Mouse (Mus musculus): ENCODE measurements around the gene Tmem95.
A peak's percentile ranks its signal among the peaks of the same experiment; 100 is the strongest.
"Not testable (repeated sequence)": the region's sequence is repeated elsewhere in the genome, so short reads cannot be mapped to it uniquely, and the experiment has no call there.

Tmem95 gene

DNA sequence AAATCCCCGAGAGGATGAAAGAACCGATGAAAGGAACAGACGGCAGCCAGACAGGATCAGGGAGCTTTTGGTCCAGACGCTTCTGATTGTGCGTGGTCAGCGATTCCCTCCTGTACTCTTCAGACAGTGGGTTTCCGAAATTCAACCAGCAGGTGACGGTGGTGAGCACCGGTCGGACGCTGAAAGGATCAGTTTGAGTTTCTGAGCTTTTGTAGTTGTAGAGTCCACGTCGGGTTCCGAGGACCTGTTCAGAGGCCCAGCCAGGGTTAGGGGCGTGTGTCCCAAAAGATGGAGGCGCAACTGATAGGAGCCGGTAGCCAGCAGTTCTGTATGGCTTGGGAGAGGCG lies 2.7 kb upstream of the Tmem95 start:
- DNase-seq (ENCODE audit: low read depth), result peak; percentile 83

DNA sequence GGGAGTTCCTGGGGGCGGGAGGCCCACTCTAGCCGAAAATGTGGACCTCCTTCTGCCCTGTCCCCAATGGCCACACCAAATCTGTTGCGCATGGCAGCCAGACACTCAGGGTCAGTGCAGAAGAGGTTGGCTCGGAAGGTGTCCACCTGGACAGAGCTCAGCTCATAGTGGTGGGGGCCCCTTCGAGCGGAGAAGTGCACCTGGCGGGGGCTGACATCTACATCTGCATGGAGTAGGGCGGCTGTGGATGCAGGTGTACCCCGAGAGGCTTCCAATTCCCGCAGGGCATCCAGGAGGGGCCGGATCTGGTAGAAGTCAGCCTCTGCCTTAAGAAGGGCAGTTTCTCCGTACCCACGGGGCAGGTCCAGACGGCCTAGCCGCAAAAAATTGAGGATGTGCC lies 1.9 kb upstream of the Tmem95 start:
- no peak for DNase-seq (ENCODE audit: low read depth)

DNA sequence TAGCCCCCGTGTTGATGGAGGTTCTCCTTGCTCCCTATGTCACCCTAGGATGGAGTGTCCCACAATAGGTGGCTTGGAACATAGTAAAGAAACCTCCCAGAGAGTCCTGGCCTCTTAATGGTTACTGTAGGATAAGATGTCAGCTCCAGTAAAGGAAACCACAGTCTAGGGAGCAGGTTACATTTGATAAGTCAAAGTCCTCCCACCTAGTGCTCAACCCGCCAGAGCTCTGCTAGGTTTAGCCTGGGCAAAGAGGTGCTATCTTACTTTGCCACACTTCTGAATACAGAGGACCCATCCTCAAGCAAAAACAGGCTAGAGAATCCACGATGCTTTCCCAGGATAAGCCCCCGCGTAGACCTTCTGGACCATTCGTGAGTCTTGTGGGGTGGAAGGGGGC lies 1.1 kb upstream of the Tmem95 start:
- no peak for DNase-seq (ENCODE audit: low read depth)

DNA sequence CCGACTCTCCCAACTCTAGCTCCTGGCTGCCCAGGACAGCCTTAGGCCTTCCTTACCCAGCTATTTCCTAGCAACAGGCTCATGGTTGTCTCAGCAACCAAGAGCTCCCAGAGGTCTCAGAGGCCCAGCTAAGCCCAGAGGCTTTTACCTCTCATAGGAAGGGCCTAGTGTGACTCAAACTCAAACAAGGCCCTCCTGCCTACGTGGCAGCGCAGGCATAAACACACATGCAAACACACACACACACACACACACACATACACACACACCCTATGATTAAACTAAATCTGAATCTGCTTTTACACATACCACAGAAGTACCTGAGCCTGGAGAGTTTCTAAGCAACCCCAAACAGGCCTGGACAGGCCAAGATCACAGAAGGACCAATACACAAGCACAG lies 581 bp upstream of the Tmem95 start:
- no peak for DNase-seq (ENCODE audit: low read depth)

DNA sequence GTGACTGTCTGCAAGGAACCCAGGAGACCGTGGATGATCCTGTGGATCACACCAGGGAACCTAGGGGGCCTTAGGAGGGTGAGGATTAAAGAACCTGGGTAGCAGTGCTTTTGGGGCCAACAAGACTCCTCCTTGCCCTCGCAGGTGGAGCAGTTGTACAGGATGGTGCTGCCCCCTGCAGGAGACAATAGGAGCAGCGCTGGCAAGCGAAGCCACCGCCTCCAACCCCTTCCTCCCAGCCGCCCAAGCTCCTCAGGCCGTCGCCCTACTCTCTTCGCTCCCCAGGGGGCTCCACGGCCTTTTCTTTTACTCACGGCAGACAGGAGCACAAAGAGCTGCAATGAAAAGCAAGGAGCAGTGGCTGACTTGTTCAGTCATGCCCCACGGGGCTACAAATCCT lies 951 bp downstream of the Tmem95 start:
- peak; percentile 94 for DNase-seq (ENCODE audit: low read depth)

DNA sequence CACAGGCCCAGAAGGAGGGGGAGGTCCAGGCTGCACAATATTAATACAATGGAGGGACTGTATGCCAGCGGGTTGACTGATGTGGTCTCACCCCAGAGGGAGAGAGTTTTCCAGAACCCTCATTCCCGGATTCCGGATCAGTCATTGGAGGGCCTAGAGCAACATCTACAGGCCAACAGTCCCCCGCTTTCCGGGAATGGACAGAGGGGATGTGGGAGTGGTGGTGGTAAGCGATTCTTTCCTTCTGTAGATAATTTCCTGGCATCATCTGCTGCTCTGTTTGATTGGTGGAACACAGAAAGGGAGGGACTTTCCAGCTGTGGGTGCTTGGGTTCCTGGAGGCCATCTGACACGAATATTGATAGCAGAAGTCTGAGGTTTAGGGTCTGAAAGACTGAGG lies 1.6 kb downstream of the Tmem95 start:
- peak; percentile 85 for DNase-seq (ENCODE audit: low read depth)

DNA sequence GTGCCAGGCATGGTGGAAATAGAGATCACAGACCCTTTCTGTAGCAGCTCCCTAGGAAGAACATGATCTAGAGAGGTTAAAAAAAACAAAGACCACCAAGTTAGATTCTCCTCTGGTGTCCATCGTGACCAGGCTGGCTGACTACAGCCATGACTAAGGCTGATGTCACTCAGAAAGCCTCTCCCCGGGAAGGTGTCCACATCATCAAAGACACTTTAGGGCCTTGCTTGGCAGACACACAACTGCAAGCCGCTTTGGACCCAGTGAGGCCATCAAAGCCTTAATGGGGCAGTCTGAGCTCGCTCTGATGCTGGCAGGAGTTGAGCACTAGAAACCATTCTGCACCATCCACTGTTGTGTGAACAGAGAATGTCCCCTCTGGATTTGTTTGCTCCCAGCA lies 5.4 kb downstream of the Tmem95 start:
- DNase-seq (ENCODE audit: low read depth), result no peak

DNA sequence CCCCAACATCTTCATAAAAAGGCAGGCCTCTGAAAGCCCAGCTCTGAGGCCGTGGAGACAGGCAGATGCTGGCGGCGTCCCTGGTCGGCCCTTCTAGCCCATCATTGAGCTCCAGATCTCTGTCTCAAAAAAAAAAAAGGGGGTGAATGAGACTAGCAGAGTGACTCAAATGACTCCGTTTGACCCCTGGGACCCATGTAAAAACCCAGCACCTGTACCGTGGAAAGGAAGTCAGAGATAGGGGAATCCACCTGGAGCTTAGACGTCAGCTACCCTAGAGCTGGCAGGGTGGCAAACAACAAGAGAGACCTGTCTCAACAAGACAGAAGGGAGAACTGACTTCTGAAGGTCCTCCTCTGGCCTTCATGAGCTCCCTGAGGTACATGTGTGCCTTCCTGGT lies 6.0 kb downstream of the Tmem95 start:
- no peak for DNase-seq (ENCODE audit: low read depth)

DNA sequence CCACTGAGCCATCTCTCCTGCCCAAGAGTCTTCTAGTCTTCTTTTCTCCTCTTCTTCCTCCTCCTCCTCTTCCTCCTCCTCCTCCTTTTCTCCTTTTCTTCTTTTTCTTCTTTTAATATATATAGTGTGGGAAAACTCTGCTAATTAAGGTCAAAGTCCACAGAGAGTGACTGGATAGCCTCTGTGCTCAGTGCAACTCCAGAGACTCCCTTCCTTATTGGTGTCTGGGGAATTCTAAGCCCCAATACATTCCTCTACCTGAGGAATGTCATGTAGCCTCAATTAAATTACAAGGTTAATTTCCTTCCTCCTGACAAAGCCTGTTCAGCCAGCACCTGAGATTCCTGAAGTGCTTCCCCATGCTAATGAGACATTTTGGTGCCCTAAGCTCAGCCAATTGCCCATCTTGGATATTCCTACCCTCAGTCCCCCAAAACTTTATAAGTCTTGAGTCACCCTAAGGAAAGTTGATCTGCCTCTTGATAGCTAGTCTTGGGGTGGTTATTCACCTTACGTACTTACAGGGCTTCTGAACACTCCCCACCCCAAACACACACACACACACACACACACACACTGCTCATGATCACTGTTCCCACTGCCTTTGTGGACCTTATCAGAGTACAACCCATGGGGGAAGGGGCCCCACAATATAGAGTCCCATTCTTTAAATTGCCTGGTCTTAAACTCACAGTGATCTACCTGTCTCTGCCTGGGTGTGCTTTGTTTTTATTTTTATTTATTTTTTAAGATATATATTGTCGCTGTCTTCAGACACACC lies 7.3 kb downstream of the Tmem95 start:
- no peak for DNase-seq (ENCODE audit: low read depth)

DNA sequence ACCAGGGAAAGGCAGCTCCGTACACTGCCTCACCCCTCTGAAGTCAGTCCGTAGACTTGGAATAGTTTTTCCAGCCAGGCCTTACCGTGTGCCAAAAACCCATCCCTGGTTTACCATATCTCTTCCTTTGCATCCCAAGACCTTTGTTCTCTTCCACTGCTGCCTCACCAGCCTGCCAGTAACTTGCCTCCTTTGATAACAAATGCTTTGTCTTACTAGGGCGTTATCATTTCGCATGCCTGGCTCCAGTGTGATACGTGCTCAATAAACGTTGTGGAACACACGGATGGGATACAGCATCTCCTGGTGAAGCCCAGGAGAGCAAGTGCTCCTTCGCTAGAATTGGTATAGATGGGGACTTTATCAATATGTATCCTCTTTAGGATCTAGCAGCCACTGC lies 10.5 kb downstream of the Tmem95 start:
- no peak for DNase-seq (ENCODE audit: low read depth)

DNA sequence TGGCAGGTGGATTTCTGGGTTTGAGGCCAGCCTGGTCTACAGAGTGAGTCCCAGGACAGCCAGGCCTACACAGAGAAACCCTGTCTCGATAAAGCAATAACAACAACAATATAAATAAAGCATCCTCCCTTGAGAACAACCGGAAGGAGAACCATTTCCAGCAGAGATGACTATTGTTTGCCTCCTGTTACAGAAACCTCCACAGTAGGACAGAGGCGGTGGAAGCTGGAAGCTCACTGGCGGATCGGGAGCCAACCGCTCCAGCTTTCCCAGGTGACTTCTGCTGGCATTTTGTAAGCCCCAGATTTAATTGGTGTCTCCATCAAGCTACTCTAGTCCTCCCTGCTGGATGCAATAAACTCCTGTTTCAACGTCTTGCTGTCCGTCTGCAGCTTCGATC lies 12.3 kb downstream of the Tmem95 start:
- DNase-seq (ENCODE audit: low read depth), result no peak

DNA sequence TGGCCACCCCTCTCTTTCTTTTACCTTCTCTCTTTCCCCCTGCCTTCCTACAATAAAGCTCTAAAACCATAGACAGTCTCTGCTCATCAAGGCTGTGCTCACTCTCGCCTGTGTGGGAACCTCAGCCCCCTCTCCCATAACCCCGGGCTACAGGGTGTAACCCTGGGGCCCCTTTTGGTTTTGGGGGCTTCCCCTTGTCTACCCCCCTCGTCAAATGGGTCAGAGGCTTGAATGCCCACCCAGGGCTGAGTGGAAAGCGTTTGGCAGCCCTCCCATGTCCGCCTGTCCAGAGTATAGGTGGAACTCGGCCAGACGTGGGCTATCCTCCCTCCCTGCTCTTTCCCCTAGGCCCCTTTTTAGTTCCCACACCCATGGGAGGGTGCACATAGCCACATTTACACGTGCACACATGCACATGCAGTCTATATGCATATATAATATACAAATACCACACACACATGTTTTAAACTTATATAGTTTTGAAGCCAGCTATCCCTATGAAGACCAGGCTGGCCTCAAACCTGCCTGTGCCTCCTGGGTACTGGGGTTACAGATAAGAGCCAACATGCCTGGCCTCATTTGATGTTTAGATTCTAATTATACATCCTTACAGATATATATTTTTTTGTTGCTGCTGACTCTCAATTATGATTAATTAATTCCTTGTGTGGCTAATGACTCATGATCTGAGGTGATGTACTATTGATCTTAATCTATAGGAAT lies 13.5 kb downstream of the Tmem95 start:
- no peak for DNase-seq (ENCODE audit: low read depth)

DNA sequence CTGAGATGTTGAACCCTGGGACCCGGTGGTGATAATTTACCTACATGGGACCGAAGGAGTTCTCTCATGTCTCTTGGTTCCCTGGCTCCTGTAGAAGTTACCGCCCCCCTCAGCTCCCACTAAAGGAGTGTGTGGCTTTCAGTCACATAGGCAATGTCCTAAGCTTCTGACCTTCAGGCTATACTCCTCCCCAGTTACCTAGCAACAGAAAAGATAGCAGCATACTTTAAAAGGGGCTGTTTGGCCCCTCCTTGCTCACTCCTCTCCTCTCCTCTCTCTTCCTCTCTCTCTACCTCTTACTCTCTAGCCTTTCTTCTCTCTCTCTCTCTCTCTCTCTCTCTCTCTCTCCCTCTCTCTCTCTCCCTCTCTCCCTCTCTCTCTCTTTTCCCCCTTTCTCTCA lies 14.1 kb downstream of the Tmem95 start:
- DNase-seq (ENCODE audit: low read depth), result not testable (repeated sequence)

DNA sequence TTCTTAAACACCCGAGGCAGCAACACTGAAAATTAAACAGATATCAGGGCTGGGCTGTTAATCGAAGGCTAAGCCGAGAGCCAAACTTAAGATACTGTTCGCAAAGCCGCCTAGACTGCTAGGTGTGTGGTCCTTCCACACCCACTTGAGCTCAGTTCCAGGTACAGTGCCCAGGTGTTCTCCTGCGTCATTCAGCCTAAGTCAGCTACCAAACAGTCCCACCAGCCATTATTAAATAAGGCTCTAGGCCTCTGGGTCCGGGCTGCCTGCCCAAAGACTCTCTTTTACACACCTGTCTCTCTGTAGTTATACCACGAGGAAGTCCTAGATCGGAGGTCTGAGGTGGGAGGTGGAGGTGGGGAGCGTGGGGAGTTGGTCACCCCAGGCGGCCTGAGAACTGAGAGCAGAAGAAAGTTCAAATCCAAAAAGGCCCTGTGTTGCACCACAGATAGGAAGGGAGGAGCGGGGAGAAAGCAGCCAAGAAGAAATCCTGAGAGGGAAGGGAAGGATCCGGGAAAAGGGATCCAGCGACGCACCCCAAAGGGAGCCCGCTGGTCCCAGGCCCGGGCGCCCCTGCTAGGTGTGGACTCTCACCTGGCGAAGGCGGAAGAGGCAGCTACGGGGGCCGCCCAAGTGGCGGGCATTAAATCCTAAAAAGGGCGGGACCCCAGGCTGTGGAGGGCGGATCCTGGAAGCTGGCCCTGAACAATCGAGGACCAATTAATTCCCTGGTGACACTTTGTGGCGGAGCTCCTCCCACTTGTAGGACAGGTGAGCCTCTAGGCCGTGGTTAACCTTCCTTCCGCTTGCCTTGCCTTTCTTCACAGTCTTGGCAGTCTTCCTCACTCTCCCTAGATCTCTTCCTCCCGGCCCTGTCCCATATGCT lies 19.5 kb downstream of the Tmem95 start, which contains the start of gene Tnk1:
TSS of gene Tnk1 (minus strand) at position 618 of the 886 bp plus-strand sequence.
- DNase-seq (ENCODE audit: low read depth), result no peak

DNA sequence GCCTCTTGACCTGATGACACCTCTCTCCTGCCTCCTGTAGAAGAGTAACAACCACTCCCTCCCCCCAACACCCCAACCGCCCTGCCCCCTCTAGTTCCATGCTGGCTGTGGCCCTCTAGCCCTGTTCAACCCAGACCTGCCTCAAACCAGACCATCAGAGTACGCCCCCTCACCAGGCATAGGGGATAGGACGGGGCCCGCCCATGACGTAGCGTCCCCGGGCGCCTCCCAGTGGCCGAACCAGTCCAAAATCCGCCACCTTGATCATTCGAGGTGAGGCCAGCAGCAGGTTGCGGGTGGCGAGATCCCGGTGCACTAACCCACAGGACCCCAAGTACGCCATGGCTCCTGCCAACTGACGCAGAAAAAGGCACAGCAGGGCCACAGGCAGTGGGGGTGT lies 22.5 kb downstream of the Tmem95 start:
- peak; percentile 37 for DNase-seq (ENCODE audit: low read depth)

DNA sequence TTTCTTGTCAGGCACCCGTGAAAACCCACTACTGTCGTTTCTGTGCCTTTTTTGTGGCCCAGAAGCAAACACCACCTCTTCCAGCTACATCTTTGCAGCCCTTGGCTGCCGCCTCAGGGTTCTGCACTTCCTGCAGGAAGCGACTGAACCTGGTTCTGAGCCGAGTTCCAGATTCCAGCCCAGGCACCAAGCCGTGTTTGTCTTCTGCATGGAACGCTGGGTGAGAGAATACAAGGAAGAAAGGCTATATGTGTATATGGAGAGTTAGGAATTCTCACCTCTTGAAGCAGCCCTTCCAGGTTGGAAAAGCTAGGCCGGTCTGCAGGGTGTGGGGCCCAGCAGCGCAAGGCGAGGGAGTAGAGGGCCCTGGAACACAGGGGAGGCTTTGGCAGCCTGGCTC lies 23.1 kb downstream of the Tmem95 start:
- no peak for DNase-seq (ENCODE audit: low read depth)

DNA sequence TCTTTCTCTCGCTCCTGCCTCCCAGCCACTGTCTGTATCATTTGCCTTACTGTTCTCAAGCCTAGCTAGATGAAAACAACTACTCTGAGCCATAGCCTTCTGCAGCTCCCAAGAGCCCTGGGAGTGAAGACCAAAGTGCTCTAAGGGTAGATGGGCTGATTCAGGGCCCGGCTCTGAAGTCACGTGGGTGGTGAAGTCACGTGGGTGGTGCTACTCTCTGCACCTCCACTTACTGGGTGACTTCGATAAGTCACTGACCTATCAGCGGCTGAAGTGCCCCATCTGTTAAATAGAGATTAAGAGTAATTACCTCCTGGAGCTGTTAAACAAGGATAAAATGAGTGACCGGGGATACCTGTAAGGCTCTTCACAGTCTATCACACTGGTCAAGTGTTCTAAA lies 23.8 kb downstream of the Tmem95 start:
- DNase-seq (ENCODE audit: low read depth), result peak; percentile 67

DNA sequence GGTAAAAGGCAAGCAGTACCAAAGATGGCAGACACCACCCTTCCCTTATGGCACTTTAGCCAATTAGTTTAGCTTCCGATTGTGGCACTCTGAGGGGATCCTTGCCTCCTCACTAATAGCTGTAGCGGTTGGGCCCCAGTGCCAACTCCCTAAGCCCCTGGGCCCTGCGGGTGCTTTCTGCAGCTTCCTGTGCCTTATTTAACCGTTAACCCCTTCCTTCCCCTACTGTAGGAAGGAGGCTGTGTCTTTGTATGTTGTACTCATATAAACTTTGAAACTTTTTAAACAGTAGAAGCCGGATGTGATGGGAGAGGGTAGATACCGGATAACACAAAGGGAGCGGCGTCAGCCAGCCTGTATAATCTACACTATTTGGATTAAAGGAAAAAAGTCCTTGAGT lies 27.1 kb downstream of the Tmem95 start:
- no peak for DNase-seq (ENCODE audit: low read depth)

DNA sequence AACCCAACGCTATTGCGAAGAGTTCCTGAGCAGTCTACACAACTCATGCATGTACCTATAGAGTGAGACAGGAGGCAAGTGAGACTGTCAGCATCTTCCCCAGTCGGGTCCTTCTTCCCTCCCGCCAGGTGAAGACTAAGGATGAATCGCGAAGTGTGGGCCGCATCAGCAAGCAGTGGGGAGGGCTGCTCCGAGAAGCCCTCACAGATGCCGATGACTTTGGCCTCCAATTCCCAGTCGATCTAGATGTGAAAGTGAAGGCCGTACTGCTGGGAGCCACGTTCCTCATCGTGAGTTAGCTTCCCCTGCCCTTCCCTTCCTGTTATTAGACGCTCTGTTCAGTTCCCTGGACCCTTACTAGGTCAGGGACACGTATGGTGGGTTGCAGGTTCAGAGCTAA lies 27.9 kb downstream of the Tmem95 start:
- DNase-seq (ENCODE audit: low read depth), result no peak

DNA sequence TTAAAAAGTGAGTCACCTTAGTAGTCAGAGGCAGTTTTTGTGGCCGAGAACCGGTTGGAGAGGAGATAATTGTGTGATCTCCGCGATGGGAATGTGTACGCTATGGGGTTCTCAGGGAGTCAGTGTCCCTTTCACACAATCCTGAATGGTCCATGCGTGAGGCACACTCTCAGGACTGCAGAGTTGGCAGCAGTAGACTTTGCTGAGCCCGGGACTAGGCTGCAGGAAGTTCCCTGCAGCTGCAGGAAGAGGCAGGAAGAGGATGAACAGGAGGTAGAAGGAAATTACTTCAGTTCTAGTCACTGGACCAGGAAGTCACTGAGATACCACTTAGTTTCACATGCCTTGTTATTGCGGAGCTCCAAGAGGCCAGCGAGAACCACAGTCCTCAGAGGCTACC lies 28.7 kb downstream of the Tmem95 start:
- DNase-seq (ENCODE audit: low read depth), result no peak

DNA sequence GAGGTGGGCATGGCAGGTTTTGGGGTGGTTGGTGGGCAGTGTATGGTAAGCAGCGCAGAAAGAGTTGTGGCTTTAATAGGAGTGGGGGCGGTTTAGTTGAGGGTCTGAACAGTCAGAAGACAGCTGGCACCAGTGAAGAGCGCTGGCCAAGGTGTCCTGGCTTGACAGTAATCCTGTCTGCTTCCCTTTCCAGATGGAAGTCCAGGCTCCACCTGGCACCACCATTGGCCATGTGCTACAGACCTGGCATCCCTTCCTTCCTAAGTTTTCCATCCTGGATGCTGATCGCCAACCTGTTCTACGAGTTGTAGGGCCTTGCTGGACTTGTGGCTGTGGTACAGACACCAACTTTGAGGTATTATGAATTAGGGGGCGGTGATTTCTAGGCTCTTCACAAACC lies 29.8 kb downstream of the Tmem95 start:
- DNase-seq (ENCODE audit: low read depth), result no peak

DNA sequence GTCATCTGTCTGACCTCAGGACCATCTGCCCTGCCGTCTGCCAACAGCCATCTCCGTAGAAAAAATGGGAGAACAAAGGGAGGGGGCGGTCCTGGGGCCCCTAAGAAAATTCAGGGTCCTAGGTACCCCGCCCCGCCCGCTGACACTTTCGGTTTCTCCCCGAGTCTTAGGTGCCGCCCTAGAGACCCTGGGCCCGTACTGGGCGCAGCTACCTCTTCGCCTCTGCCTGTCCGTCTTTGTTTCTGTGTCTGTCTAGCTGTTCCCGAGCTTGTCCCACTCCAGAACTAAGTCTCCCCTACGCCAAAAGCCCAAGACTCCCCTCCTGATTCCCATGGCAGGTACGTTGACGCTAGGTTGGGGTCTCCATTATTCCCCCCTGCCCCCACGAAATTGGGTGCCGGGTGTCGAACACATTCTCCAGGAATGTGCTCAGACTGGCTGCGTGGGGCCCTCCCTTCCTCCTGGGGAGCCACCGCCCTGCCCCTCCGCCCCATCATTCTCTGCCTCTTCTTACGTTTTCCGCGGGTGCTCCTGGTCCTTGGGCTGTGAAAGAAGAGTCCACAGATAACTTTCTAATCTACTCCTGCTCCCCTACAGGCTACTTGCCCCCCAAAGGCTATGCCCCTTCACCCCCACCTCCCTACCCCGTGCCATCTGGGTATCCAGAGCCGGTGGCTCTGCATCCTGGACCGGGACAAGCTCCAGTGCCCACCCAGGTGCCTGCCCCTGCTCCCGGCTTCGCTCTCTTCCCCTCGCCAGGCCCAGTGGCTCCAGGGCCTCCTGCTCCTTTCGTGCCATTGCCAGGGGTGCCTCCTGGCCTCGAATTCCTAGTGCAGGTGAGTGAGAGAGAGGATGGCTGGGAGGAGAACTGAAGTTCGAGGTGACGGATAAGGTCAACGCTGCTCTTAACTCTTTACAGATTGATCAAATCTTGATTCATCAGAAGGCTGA lies 30.8 kb downstream of the Tmem95 start:
- DNase-seq (ENCODE audit: low read depth), result no peak
